Mouse (Mus musculus) neural tube, embryonic 11.5 days (tissue): ENCODE results near the gene Akap2. TPM values are rescaled to one million over a fixed set of nuclear protein-coding genes. Genes with fewer than 3 reads are reported as not detected.

Source experiments
- ATAC-seq: fragments of 200-750 bp; cut with Nextera tagmentation; 2 replicates; pipeline ENCODE4 v1.8.0; 2017; ENCODE audit warnings: moderate number of reproducible peaks, mild to moderate bottlenecking, moderate TSS enrichment, moderate library complexity; ENCODE audit not compliant: insufficient read depth, low FRiP score, low TSS enrichment
- DNase-seq: peaks from one replicate; pipeline ENCODE4 v3.0.0-alpha.2; 2015; ENCODE audit warnings: low spot score
- H3K27ac ChIP-seq: fragments of 300-500 bp; sonication (generic); 2 replicates; pipeline ENCODE4 v1.5.1; 2014; ENCODE audit warnings: low read depth, mild to moderate bottlenecking, low read length
- H3K27me3 ChIP-seq: fragments of 300-500 bp; sonication (generic); 2 replicates; pipeline ENCODE4 v1.6.1; 2014; ENCODE audit warnings: mild to moderate bottlenecking, low read length, mixed read lengths; ENCODE audit not compliant: control insufficient read depth, insufficient read depth
- H3K36me3 ChIP-seq: fragments of 300-500 bp; sonication (generic); 2 replicates; pipeline ENCODE4 v1.6.1; 2014; ENCODE audit warnings: mild to moderate bottlenecking, low read length, moderate library complexity, mixed read lengths; ENCODE audit not compliant: control insufficient read depth, insufficient read depth
- H3K4me1 ChIP-seq: fragments of 300-500 bp; sonication (generic); 2 replicates; pipeline ENCODE4 v1.6.1; 2014; ENCODE audit warnings: low read length, mixed read lengths; ENCODE audit not compliant: control insufficient read depth, insufficient read depth
- H3K4me2 ChIP-seq: fragments of 300-500 bp; sonication (generic); 2 replicates; pipeline ENCODE4 v1.6.1; 2014; ENCODE audit warnings: low read depth, mild to moderate bottlenecking, moderate library complexity
- H3K4me3 ChIP-seq: fragments of 300-500 bp; sonication (generic); 2 replicates; pipeline ENCODE4 v1.5.1; 2014; ENCODE audit warnings: low read depth, low read length
- H3K9ac ChIP-seq: fragments of 300-500 bp; sonication (generic); 2 replicates; pipeline ENCODE4 v1.6.1; 2014; ENCODE audit warnings: mild to moderate bottlenecking, low read length
- H3K9me3 ChIP-seq: fragments of 300-500 bp; sonication (generic); 2 replicates; pipeline ENCODE4 v1.6.1; 2016; ENCODE audit warnings: low read length; ENCODE audit not compliant: control insufficient read depth
- WGBS: fragments of 180-500 bp; shearing (Covaris S2); extraction: QIAGEN DNeasy Blood & Tissue Kit; methylation state at CpG from one replicate; pipeline ENCODE4 v1.1.7; 2014; 5-methylcytosine and 5-hydroxymethylcytosine counted together
- polyA plus RNA-seq: library from polyadenylated mRNA; unstranded; fragments of >200 nt; fragmentation: Nextera tagmentation; extraction: Ambion mirVana; gene quantifications from 2 replicates; pipeline ENCODE4 v1.2.1, GENCODE M21; 2014

Gene Akap2
- polyA plus RNA-seq, 1 experiment from 2014 or later, result 29.7 TPM

DNA sequence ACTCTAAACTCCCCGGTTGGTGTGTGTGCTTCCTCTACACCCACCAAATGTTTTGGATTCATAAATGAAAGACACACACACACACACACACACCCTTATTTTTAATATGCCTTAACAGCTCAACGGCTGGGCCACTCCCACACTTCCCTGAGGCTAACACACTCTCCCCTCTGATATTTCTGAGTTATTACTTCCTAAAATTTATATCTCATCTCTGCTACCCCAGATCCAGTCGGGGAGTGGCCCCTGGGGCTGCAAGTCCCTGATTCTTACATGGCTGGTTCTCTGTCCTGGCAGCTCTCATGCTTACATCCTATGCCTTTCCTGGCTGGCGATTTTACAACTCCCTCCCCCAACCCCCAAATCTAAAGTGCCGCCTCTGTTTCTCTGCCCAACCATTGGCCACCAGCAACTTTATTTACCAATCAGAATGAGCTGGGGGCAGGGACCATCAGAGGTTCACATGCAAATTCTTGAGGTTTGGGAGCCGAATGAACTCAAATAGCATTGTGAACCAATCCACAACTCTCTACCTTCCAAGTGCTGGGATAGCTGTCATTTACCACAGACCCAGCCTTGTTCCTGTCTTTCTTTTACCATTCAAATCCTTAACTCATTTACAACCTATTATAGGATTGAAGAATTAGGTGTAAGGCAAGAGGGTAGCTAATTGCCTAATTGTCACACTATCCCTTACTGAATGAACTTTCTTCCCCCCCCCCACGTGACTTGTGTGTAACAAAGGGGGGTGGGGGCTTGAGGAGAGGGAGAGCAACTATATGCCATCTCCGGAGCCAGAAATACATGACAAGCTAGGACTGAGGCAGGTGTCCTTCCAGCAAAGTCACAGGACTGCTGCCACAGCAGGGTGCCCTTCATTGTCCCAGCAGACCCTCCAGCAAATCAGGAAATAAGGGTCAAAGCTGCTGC, 202.3 kb downstream of the Akap2 start:
- DNase-seq (peak; percentile 13), ATAC-seq (peak; percentile 42; the same call in 1 of the 2 replicates)
- no peak overlapping the region for H3K4me2 ChIP-seq
- H3K36me3 ChIP-seq, result no peaks in the 10 kb centered on the region
- H3K9me3 ChIP-seq, result no peaks in the 10 kb centered on the region
- peaks cover 7% of the 10 kb centered on the region for H3K4me1 ChIP-seq
- no peak overlapping the region for H3K27ac ChIP-seq
- H3K9ac ChIP-seq, result no peak overlapping the region
- WGBS, result 14% methylated on average over 8 of the region's 8 CpGs
- H3K27me3 ChIP-seq, result 0 out of 2 replicates have a peak, but pooled peaks cover 2% of the 10 kb centered on the region
- H3K4me3 ChIP-seq, result no peak overlapping the region

DNA sequence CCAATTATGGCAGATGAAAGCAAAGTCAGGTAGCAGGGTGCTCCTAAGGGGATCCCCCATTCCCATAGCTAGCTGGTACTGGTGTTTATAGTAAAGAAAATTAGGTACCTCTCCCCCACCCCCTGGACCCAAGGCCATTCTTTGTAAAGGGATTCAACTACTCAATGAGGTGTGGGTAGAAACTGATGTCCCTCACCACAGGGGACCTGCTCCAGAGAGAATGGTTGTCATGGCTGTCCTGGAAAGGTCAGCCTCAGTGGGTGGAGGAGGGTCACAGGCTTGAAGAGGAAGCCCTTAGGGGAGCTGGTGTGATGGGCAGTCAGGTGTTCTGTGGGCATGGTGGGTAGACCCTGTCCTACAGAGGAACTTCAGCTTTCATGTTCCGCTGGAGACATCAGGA, 203.1 kb downstream of the Akap2 start:
- peaks cover 7% of the 10 kb centered on the region for H3K4me1 ChIP-seq
- 83% methylated on average over 1 of the region's 1 CpGs for WGBS
- 0 out of 2 replicates have a peak, but pooled peaks cover 1% of the 10 kb centered on the region for H3K27me3 ChIP-seq
- no peak overlapping the region for H3K4me3 ChIP-seq
- no peak for DNase-seq
- ATAC-seq, result no peak
- H3K9ac ChIP-seq, result no peak overlapping the region
- no peak overlapping the region for H3K27ac ChIP-seq
- H3K4me2 ChIP-seq, result no peak overlapping the region
- no peaks in the 10 kb centered on the region for H3K9me3 ChIP-seq
- no peaks in the 10 kb centered on the region for H3K36me3 ChIP-seq

- no peak for DNase-seq
- peaks cover 5% of the 10 kb centered on the region for H3K4me1 ChIP-seq
- H3K4me3 ChIP-seq, result no peak overlapping the region
- no peaks in the 10 kb centered on the region for H3K36me3 ChIP-seq
- WGBS, result 31% methylated on average over 5 of the region's 5 CpGs
- H3K4me2 ChIP-seq, result no peak overlapping the region
- H3K27me3 ChIP-seq, result no peaks in the 10 kb centered on the region
- no peak overlapping the region for H3K27ac ChIP-seq
- H3K9me3 ChIP-seq, result no peaks in the 10 kb centered on the region
- no peak overlapping the region for H3K9ac ChIP-seq
- ATAC-seq, result no peak
These were observed 204.7 kb downstream of the Akap2 start for GRCm38 (mm10) chr4:57922171-57922570.

DNA sequence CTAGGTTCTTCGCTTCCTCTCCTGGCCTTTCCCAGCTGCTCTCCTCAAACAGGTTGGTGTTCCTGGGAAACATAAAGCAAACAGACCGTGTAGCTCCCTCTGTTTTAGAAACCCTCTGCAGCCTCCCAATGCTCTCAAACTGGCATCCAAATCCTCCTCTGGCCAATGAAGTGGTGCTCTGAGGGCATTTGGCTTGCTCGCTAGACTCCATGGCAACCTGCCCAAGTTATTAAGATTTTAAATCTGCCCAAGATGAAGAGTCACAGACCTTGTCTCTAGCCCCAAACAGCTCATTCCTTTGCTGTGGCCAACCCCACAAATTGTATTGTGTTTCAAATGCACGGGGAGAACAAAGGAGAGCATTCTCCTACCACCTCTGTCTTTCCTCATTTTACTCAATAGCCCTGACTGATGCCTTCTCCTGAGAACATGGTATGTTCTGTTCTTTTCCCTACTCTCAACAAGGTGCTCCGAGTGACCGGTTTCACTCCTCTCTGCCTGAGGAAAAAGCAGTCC, 207.2 kb downstream of the Akap2 start:
- Histone ChIP-seq H3K4me1 (peaks cover 5% of the 10 kb centered on the region), H3K36me3 (no peaks in the 10 kb centered on the region), H3K27ac (no peak overlapping the region), H3K9ac (no peak overlapping the region), H3K27me3 (no peaks in the 10 kb centered on the region), H3K9me3 (no peaks in the 10 kb centered on the region), H3K4me2 (no peak overlapping the region), H3K4me3 (no peak overlapping the region)
- ATAC-seq, result no peak
- 79% methylated on average over 6 of the region's 6 CpGs for WGBS
- no peak for DNase-seq

DNA sequence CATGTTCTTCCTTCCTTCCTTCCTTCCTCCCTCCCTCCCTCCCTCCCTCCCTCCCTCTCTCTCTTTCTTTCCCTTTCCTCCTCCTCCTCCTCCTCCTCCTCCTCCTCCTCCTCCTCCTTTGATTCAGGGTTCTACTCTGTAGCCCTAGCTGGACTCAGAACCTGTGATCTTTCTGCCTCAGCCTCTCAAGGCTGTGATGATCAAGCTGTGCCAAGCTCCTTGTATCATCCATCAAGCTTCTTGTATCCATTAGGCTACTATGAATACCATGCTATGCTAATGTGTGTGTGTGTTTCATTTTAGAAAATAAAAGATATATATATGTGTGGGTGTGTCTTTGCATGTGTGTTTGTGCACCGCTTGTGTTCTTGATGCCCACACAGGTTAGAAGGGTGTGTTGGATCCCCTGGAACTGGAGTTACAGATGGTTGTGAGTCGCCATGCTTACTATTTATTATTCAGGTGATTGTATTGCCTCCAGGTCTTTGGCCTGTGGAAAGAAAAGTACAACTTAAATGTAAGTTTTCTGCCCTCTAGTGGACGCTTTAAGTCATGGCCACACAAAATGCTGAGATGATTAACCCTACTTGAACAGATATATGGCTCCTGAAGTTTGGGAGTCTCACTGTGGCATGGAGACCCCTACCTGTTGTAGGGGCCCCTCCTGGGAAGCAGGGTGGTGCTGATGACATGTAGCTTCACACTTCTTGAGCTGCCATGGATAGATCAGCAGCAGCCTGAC, 210.2 kb downstream of the Akap2 start:
- Histone ChIP-seq H3K27me3 (no peaks in the 10 kb centered on the region), H3K4me1 (no peaks in the 10 kb centered on the region), H3K36me3 (no peaks in the 10 kb centered on the region), H3K9me3 (no peaks in the 10 kb centered on the region), H3K4me3 (no peak overlapping the region), H3K9ac (no peak overlapping the region), H3K4me2 (no peak overlapping the region), H3K27ac (no peak overlapping the region)
- ATAC-seq (no peak), DNase-seq (peak; percentile 24)
- WGBS, result 20% methylated on average over 3 of the region's 3 CpGs

- Histone ChIP-seq H3K9ac (no peak overlapping the region), H3K36me3 (no peaks in the 10 kb centered on the region), H3K27me3 (no peaks in the 10 kb centered on the region), H3K4me3 (no peak overlapping the region), H3K9me3 (no peaks in the 10 kb centered on the region), H3K27ac (no peak overlapping the region), H3K4me1 (no peaks in the 10 kb centered on the region), H3K4me2 (no peak overlapping the region)
- ATAC-seq, result no peak
- WGBS, result 81% methylated on average over 5 of the region's 5 CpGs
- DNase-seq, result no peak
These were observed 213.2 kb downstream of the Akap2 start for GRCm38 (mm10) chr4:57930559-57931170.

DNA sequence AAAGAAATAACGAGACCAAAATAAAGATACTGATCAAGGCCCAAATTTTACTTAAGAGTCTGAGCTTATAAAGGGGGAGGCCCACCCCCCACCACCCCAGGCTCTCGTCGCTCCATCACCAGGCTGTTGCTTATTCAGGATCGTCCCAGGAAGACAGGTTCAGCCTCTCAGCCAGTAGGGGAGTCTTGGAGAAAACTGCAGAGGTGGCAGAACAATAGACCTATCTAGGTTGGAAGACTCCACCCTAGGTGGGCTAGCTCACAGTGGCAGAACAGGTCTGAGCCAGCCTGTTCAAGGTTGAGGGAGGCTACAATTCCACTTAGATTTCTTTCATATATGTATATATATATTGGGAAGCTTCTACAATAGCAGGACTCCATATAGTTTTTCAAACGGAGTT, 216.7 kb downstream of the Akap2 start:
- Histone ChIP-seq H3K27me3 (no peaks in the 10 kb centered on the region), H3K9ac (no peak overlapping the region), H3K4me3 (no peak overlapping the region), H3K4me1 (no peaks in the 10 kb centered on the region), H3K9me3 (no peaks in the 10 kb centered on the region), H3K36me3 (no peaks in the 10 kb centered on the region), H3K27ac (no peak overlapping the region), H3K4me2 (no peak overlapping the region)
- DNase-seq, result no peak
- WGBS, result 79% methylated on average over 5 of the region's 5 CpGs
- no peak for ATAC-seq

GRCm38 (mm10) chr4:57937292-57937691, 219.8 kb downstream of the Akap2 start:
- Histone ChIP-seq H3K9ac (no peak overlapping the region), H3K27me3 (no peaks in the 10 kb centered on the region), H3K36me3 (no peaks in the 10 kb centered on the region), H3K4me3 (no peak overlapping the region), H3K9me3 (no peaks in the 10 kb centered on the region), H3K4me2 (no peak overlapping the region), H3K4me1 (no peaks in the 10 kb centered on the region), H3K27ac (no peak overlapping the region)
- ATAC-seq (no peak), DNase-seq (no peak)
- WGBS, result 88% methylated on average over 6 of the region's 6 CpGs
